Mouse (Mus musculus) ovary, postnatal 36 days (tissue): ENCODE data around the gene Gm2a.
"Not testable (repeated sequence)": the region's sequence is repeated elsewhere in the genome, so short reads cannot be mapped to it uniquely, and the experiment has no call there.

Source experiments
- DNase-seq: peaks from one replicate; pipeline ENCODE4 v3.0.0; 2022; ENCODE audit warnings: low spot score, mixed read lengths

Gene Gm2a

DNA sequence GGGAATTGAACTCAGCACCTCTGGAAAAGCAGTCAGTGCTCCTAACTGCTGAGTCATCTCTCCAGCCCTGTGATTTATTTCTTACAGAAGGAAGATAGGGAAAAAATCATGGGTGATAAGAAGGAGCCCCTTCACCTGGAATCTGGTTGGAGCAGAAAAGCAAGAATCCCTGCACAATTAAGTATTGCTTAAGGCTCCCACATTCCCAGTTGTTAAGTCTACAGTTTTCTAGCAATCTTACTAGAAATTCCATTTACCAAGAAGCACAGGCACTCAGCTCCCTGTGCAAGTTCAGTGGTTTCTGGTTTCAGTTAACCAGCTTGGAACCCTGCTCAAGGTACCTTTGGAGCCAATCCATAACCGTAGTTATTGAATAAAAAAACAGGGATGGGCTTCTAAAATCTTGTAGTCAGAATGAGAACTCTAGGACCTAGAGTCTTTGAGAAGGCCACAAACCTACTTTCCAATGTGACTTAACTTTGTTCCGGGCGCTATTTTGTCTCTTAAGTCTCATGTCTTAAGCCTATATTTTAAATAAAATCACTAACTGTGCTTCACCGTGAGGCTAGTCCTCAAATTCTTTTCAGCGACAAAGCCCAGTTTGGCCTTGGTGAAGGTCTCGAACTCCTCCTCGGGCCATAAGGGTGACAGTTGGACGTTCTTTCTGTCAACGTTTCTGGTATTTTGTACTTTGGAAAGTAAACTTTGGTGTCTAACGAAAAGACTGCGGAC lies 1.0 kb upstream of the Gm2a start:
- DNase-seq: no peak

- DNase-seq: no peak
These were observed 437 bp downstream of the Gm2a start for GRCm38 (mm10) chr11:55098189-55098915.

DNA sequence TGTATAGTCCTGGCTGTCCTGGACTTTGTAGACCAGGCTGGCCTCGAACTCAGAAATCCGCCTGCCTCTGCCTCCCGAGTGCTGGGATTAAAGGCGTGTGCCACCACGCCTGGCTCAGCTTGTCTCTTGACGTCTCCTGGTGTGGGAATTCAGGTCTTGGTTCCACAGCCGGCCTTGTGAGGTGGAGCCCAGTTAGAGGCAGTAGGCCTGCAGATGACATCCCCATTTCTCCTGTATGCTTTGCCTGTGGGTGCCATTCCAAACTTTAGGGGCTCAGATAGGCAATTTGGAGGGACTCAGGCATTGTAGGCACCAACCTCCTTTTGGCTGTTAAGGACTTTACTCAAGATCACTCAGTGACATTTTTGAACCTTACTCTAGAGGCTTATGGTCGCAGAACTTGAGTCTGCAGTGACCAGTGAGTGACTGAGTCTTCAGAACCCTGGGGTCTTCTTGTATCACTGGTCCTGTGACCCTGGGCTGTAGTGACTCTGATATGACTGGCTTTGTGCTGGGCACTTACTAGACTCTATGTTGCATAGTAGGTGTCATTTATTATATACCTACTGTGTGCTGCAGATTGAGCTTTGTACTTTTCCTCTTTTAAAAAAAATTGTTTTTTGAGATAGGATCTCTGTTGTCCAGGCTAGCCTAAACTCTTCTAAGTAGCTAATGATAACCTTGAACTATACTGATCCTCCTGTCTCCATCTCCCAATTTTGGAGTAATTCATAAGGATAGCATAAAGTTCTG lies 1.3 kb downstream of the Gm2a start:
- no peak for DNase-seq

GRCm38 (mm10) chr11:55099868-55100267 lies 2.0 kb downstream of the Gm2a start:
- no peak for DNase-seq

DNA sequence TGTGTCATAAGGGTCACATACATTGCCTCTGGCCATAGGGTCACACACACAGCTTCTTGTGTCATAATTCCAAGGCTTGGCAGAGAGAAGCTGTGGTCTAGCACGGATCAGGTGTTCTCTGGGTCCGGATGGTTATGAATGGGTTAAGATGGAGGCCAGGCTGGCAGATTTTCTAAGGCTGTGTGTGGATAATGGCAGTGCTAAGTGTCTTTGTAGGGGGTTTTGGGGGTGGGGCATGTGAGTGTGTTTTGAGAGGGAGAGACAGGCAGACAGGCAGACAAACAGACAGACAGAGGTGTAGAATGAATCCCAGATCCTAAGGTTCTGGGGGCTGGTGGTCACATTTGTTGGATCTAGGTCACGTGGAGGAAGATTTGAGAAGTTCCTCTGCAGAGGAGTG lies 4.1 kb downstream of the Gm2a start:
- DNase-seq: no peak

DNA sequence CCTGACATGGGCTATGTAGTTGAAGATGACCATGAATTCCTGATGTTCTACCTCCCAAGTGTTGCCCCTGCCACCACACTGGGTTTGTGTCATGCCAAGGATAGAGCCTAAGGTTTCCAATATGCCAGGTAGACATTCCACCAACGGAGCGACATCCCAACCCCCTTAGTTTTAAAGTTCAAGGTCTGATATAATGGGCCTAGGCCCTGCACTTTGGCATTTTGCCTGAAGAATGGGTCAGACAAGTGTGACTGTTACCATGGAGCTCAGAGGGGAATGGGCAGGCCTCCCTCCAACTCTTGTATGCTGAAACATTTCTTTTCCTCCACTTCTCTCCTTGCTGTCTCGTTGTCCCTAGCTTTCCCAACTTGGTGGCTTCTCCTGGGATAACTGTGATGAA lies 5.3 kb downstream of the Gm2a start:
- no peak for DNase-seq

GRCm38 (mm10) chr11:55105389-55105788 lies 7.5 kb downstream of the Gm2a start:
- no peak for DNase-seq

DNA sequence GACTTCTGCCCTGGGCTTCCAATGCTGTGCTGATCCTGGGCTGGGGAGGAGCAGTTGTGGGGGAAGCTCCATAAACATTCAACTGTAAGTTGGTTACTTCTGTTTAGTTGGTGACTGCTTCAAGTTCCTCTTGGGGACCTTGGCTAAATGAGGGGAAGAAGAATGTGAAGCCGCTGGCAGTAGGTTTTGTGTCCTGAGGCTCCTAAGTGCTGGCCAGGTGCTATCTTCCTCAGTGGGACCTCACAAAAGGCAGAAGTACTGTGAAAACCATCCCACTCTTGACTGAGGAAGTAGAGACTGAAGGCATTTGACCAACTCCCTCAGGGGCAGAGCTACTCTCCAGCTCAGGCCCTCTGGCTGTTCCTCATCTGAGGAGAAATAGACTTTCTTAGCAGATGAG lies 8.7 kb downstream of the Gm2a start:
- DNase-seq: no peak

DNA sequence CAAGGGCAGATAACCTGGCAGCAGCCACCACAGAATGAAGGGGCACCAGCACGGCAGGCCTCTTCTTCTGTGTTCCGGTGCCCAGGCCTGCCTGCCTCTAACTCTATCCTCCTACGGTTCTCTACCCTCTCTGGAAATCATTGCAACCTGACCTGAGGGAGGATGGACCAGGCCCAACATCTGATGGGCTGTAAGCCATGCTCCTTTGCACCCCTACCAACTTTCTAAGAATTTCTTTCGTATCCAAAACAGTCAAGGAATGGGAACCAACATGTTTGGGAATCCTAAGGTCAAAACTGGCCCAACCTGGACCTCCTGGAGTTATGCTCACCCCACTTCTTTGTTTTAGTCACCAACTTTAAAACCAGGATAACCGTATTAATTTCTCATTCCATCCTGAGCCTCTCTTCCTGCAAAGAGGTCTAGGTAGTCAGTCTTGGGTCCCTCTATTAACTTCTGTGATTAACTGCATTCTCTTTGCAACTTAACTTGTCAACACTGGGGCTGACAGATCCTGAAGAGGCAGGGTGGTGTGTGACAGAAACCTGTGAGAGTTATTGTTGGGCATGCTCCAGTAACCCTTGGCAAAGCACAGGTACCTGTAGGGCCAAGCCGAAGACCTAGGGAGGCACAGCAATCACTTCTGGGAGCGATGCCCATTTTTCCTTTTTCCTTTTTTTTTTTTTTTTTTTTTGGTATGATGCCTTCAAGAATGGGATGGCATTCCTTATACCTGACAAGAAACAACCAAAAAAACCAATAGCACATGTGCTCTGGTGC lies 11.8 kb downstream of the Gm2a start:
- DNase-seq: peak; percentile 26

DNA sequence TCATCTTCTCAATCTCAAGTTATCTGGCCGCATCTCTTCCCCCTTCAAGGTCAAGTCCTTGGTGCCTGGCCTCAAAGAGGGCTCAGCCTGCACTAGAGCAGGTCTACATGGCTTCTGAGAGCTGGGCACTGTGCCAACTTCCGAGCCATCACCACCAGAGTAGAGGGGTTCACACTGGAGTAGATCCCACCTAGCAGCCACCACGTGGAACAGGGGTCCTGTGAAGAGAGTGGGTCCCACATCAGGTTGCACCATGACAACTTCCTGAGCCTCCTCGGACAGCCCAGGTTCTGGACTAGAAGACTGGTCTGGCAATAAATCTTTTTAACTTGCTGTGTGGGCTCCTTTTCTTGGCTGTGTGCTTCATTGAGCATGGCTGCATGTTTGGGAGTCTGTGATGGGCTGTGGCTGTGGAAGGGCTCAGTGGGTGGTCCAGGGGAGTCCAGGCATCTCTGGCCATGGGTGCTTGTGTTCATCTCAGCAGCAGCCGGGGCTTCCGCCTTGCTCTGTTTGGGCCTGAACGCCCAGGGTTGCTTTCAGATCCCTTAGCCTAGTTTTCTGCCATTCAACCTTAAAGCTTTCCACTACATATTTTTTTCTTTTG lies 12.8 kb downstream of the Gm2a start:
- DNase-seq: peak; percentile 21

GRCm38 (mm10) chr11:55113209-55113860 lies 15.4 kb downstream of the Gm2a start:
- DNase-seq: no peak

GRCm38 (mm10) chr11:55113861-55114250 lies 15.9 kb downstream of the Gm2a start:
- DNase-seq: not testable (repeated sequence)

- no peak for DNase-seq
These were observed 16.4 kb downstream of the Gm2a start for GRCm38 (mm10) chr11:55114291-55114690.

- DNase-seq: no peak
These were observed 18.1 kb downstream of the Gm2a start for GRCm38 (mm10) chr11:55116004-55116403.

DNA sequence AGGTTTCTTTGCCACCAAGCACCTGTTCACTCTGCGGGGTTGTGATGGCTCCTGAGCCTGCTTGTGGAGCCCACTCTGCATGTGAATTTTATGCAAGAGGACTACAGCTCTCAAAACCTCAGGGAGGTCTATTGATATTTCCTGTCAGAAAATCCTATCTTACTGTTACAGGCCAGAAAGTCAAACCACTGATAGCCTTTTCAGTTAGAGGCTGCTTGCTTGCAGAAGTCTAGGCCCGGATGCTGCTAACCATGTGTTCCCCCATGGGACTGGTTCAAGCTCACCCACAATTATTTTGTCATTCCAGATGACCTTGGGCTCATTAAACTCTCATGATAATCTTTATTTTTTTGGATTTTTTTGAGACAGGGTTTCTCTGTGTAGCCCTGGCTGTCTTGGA lies 19.1 kb downstream of the Gm2a start:
- DNase-seq: no peak

- no peak for DNase-seq
These were observed 22.4 kb downstream of the Gm2a start for GRCm38 (mm10) chr11:55120279-55120678.

DNA sequence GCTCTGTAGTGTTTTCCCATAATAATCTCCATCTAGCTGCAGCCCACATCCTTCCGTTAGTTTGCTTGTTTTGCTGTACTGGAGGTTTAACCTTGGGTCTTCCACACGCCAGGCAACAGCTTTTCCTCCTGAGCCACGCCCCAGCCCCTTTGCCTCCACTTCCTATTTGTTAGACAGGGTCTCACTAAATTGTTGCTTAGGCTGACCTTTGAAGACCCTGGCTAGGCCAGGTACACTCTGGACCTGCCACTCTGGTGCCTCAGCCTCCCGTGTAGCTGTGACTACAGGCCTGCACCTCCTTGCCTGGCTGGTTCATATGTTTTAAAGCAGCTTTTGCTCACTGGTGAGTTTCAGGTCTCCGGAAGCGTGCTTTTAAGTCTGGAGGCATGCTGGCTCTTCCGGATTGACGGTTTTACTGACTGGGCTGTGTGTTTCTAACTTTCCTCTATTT lies 22.9 kb downstream of the Gm2a start:
- peak; percentile 24 for DNase-seq

- DNase-seq: no peak
These were observed 23.5 kb downstream of the Gm2a start for GRCm38 (mm10) chr11:55121430-55121829.

GRCm38 (mm10) chr11:55126663-55127062 lies 28.7 kb downstream of the Gm2a start:
- DNase-seq: no peak

- no peak for DNase-seq
These were observed 30.0 kb downstream of the Gm2a start for GRCm38 (mm10) chr11:55127937-55128336.

DNA sequence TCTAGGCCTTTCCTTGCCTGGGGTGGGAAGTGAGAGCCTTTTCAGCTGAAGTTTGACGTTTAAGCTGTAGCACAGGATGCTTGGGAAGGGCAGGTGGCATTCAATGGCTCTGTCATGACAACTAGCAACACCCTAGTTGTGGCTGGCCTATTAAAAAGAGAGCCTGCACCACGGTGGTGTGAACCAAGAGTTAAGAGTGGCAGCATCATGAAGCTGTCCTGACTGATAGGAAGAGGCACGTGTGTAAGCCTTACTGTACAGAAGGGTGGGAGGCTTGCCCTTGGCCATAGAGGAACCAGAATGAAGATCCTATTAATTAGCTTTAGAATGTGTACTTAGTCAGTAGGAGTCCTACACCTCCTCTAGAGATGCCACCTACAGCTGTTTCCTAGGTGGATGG lies 30.5 kb downstream of the Gm2a start:
- no peak for DNase-seq
